Mouse (Mus musculus) cortical plate, adult 2 months (tissue): Measurements from ENCODE around the gene Pamr1.
A peak's percentile ranks its signal among the peaks of the same experiment; 100 is the strongest.

ENCODE experiments used
- CTCF ChIP-seq: fragments of 200-500 bp; IDR thresholded peaks from 2 replicates; pipeline ENCODE4 v1.5.1; 2011; ENCODE audit warnings: mild to moderate bottlenecking, control low read depth, low read length; ENCODE audit not compliant: insufficient read depth; ENCODE audit errors: extremely low read depth
- POLR2A ChIP-seq: fragments of 200-500 bp; IDR thresholded peaks from 2 replicates; pipeline ENCODE4 v1.6.1; 2011; ENCODE audit warnings: mild to moderate bottlenecking, low read length, control low read depth; ENCODE audit not compliant: insufficient read depth; ENCODE audit errors: extremely low read depth

- peak; percentile 49 for TF ChIP-seq CTCF
- no peak for TF ChIP-seq POLR2A
These were observed 132.4 kb downstream of the Pamr1 start for GRCm38 (mm10) chr2:102682168-102682567.
